Comparison of ENCODE assay signal across 8 mouse cellular contexts in genomic region chr1:182124924-182125368, GRCm38 (mm10). TPM values are rescaled to one million over a fixed set of nuclear protein-coding genes. Genes with fewer than 3 reads are reported as not detected.
A peak's percentile ranks its signal among the peaks of the same experiment; 100 is the strongest.
DNase-seq lines count a peak whose midpoint lies in the region.

No protein-coding gene starts in this region.

- peaks cover 15% of the 10 kb centered on the region for H3K4me1 ChIP-seq in hindbrain, embryonic 10.5 days (replicated peaks)

- peaks cover 26% of the 10 kb centered on the region for H3K36me3 ChIP-seq in hindbrain, embryonic 10.5 days

- WGBS in hindbrain, embryonic 10.5 days = under 1% methylated on average over 33 of the region's 33 CpGs

- peak; percentile 92 for DNase-seq in Muller cell, postnatal 12 days (ENCODE audit: inconsistent ontology term)
- DNase-seq in cerebellum, adult 8-10 months = peak; percentile 69
- peak; percentile 82 for DNase-seq in forelimb bud, embryonic 11.5 days (ENCODE audit: low read depth, low spot score)
- peak; percentile 86 for DNase-seq in hindbrain, embryonic 10.5 days (ENCODE audit: low spot score)
- DNase-seq in layer of hippocampus, postnatal 14 days (ENCODE audit: low spot score in 2 of 2) = peak; percentile 80 to 87
- DNase-seq in lung, postnatal 14 days = peak; percentile 82
- peak; percentile 81 for DNase-seq in ovary, postnatal 36 days (ENCODE audit: low spot score)
- peak; percentile 91 for DNase-seq in thymus, postnatal 14 days

- peak overlapping the region; percentile 90 for H3K27ac ChIP-seq in hindbrain, embryonic 10.5 days

- H3K27me3 ChIP-seq in hindbrain, embryonic 10.5 days (ENCODE audit: insufficient read depth, poor library complexity, severe bottlenecking) = no peaks in the 10 kb centered on the region

- H3K9me3 ChIP-seq in hindbrain, embryonic 10.5 days = no peaks in the 10 kb centered on the region

- peak overlapping the region; percentile 94 for H3K4me3 ChIP-seq in hindbrain, embryonic 10.5 days

RNA-seq across cellular contexts. Expression of gene Srp9, which starts 0.4 kb away (rescaled TPM):
- polyA plus RNA-seq in hindbrain, embryonic 10.5 days (2016; fragmentation: Nextera tagmentation; extraction: Ambion mirVana) = 167 and 168 TPM in 2 replicates
- 10 to 100 TPM; 58.8 to 61.2 TPM for total RNA-seq in layer of hippocampus, postnatal 14 days (2021)

RNA-seq across cellular contexts. Expression of gene Vmn1r1, which starts 39.3 kb away (rescaled TPM):
- polyA plus RNA-seq in hindbrain, embryonic 10.5 days (2016; fragmentation: Nextera tagmentation; extraction: Ambion mirVana) = not detected in 2 replicates
- total RNA-seq in layer of hippocampus, postnatal 14 days (2021) = not detected

Comparison
In these comparisons a context has a peak if more than half of its experiments do, and no peak if none do; other contexts are left out.
1. Peak in every context shown above with its lines: DNase-seq, H3K4me3 ChIP-seq and H3K27ac ChIP-seq.